Mouse (Mus musculus) frontal cortex, postnatal 36 days (tissue): ENCODE data around the gene Gm4141.
"Not testable (repeated sequence)": the region's sequence is repeated elsewhere in the genome, so short reads cannot be mapped to it uniquely, and the experiment has no call there.

Source experiments
- DNase-seq, 2 experiments: peaks; one replicate each; pipeline ENCODE4 v3.0.0; 2022; ENCODE audit warnings: low spot score in 2 of 2

Gene Gm4141

DNA sequence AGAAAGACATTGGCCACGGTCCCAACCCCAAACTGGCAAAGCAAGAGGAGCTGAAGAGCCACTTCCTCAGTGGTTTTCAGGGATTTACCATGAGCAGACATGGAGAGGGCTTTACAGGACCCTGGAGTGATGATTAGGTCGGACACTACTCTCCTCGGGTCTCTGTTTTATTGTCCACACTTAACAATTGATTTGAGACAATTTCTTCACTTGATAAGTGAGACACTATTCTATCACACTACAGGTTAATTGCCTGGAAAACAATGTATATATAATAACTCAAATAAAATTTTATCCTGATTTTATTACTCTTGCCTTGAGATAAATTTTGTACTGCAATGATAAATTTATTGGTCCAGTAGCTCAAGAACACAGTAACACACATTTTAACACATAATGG is at the start of gene Gm4141:
Gm4141 (minus strand) TSS at position 101 of the 400 bp plus-strand sequence.
- DNase-seq: not testable (repeated sequence)

DNA sequence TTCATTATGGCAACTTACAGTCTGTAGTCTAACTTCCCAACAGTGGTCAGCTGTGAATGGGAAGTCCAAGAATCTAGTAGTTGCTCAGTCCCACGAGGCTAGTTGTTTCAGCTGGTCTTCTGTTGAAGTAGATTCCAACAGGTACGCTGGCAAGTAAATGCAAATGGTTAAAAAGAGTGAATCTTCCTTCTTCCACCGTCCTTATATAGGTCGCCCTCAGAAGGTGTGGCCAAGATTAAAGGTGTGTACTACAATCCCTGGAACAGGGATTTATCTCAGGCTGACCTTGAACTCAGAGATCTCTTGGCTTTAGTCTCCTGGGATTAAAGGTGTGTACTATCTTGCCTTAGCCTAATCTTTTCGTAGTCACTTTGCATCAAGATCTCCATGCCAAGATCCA is 22.9 kb upstream of the Gm4141 start, which contains the start of gene Gm4513:
Gm4513 (minus strand) TSS at position 101 of the 400 bp plus-strand sequence.
- not testable (repeated sequence) for DNase-seq

DNA sequence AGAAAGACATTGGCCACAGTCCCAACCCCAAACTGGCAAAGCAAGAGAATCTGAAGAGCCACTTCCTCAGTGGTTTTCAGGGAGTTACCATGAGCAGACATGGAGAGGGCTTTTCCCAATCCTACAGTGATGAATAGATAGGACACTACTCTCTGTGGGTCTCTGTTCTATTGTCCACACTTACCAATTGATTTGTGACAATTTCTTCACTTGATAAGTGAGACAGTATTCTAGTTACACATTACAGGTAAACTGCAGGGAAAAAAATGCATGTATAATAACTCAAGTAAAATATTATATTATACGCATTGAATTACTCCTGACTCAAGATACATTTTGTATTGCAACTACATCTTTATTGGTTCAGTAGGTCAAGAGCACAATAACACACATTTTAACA is 30.4 kb downstream of the Gm4141 start, which contains the start of gene Gm5726:
Gm5726 (minus strand) TSS at position 101 of the 400 bp plus-strand sequence.
- DNase-seq: not testable (repeated sequence)

DNA sequence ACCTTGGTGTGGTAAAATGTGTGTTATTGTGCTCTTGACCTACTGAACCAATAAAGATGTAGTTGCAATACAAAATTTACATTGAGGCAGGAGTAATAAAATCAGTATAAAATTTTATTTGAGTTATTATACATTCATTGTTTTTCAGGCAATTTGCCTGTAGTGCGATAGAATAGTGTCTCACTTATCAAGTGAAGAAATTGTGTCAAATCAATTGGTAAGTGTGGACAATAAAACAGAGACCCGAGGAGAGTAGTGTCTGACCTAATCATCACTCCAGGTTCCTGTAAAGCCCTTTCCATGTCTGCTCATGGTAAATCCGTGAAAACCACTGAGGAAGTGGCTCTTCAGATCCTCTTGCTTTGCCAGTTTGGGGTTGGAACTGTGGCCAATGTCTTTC is 42.5 kb downstream of the Gm4141 start, which contains the start of gene Vmn1r104:
Vmn1r104 (plus strand) TSS at position 301 of the 400 bp plus-strand sequence.
- DNase-seq: not testable (repeated sequence)
